Mouse (Mus musculus): ENCODE data around the gene Ppp4r1.

DNA sequence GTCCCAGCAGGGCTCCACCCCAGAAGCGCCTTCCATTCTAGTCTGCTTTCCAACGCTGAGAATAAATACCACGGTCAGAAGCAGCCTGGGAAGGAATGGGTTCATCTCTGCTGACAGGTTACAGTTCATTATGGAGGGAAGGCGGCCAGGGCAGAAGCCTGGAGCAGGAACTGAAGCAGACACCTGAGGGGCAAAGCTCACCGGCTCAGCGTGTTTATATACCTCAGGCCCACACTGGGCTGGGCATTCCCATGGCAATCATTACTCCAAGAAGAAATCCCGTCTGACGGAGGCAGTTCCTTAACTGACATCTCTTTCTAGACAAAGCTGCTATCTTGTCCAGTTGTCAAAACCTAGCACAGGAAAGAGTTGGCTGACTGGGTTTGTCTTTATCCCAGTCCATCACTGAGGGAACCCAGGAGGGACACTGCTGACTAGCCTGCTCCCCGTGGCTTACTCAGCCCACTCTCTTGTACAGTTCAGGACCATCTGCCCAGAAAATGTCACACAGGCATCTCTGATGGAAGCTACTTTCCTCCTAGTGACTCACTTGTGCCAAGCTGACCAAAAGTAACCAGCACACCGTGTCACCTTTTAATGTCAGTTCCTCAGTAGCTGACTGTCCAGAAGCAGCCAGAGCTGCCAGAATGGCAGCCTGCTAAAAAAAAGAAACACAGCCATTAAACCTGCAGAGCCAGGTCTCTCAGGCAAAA lies 60.5 kb downstream of the Ppp4r1 start:
- TF ChIP-seq CTCF (IDR thresholded peaks at IDR 0.05; ENCODE audit: low read depth) (no peak), EP300 (IDR thresholded peaks at IDR 0.05; ENCODE audit: low read depth) (no peak)
